Mouse (Mus musculus) forebrain, embryonic 10.5 days (tissue): ENCODE data around the gene Cdkal1. TPM values are rescaled to one million over a fixed set of nuclear protein-coding genes. Genes with fewer than 3 reads are reported as not detected.

Experiments used
- DNase-seq: peaks from one replicate; pipeline ENCODE4 v3.0.0-alpha.2; 2017; ENCODE audit warnings: low spot score; ENCODE audit errors: extremely low spot score
- H3K27ac ChIP-seq: fragments of 300-500 bp; sonication (generic); 2 replicates; pipeline ENCODE4 v1.5.1; 2016; ENCODE audit warnings: mild to moderate bottlenecking
- H3K27me3 ChIP-seq: fragments of 300-500 bp; sonication (generic); 2 replicates; pipeline ENCODE4 v1.6.1; 2016; ENCODE audit warnings: mild to moderate bottlenecking; ENCODE audit not compliant: poor library complexity, severe bottlenecking
- H3K36me3 ChIP-seq: fragments of 300-500 bp; sonication (generic); replicated peaks from 2 replicates; pipeline ENCODE4 v1.6.1; 2016; ENCODE audit warnings: mild to moderate bottlenecking, moderate library complexity
- H3K4me1 ChIP-seq: fragments of 300-500 bp; sonication (generic); 2 replicates; pipeline ENCODE4 v1.6.1; 2016
- H3K4me3 ChIP-seq: fragments of 300-500 bp; sonication (generic); 2 replicates; pipeline ENCODE4 v1.5.1; 2016; ENCODE audit warnings: mild to moderate bottlenecking, moderate library complexity
- H3K9me3 ChIP-seq: fragments of 300-500 bp; sonication (generic); 2 replicates; pipeline ENCODE4 v1.6.1; 2016; ENCODE audit warnings: mild to moderate bottlenecking, moderate library complexity
- WGBS: fragments of 180-500 bp; shearing (Covaris S2); methylation state at CpG from one replicate; pipeline ENCODE4 v1.1.7; 2016; 5-methylcytosine and 5-hydroxymethylcytosine counted together
- polyA plus RNA-seq: library from polyadenylated mRNA; unstranded; fragments of >200 nt; fragmentation: Nextera tagmentation; extraction: Ambion mirVana; gene quantifications from 2 replicates; pipeline ENCODE4 v1.2.1, GENCODE M21; 2016

Gene Cdkal1
- polyA plus RNA-seq, 1 experiment from 2014 or later, result 34.3 TPM

DNA sequence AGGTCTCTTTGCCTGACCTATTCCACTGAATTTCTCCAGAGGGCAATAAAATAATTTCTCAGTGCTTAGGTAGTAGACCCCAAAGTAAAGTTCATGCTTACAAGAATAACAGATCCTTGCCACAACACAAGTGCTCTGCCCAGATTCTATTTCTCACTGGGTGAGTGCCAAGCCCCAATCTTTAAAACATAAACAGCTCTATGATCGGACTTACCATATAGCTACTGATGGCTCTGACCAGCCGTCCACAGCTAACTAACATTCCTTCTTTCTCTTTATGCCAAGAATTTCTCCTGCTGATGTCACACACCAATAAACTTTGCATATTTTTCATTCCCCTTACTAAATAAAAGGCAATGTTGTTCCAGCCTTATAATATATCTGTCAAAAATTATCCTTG is 283.0 kb downstream of the Cdkal1 start:
- 87% methylated on average over 2 of the region's 2 CpGs for WGBS
- no peaks in the 10 kb centered on the region for H3K9me3 ChIP-seq
- H3K36me3 ChIP-seq, result no peaks in the 10 kb centered on the region
- H3K27me3 ChIP-seq, result no peaks in the 10 kb centered on the region
- H3K4me3 ChIP-seq, result no peak overlapping the region
- DNase-seq, result no peak
- no peak overlapping the region for H3K27ac ChIP-seq
- H3K4me1 ChIP-seq, result peaks cover 2% of the 10 kb centered on the region; the same call in 1 of the 2 replicates

DNA sequence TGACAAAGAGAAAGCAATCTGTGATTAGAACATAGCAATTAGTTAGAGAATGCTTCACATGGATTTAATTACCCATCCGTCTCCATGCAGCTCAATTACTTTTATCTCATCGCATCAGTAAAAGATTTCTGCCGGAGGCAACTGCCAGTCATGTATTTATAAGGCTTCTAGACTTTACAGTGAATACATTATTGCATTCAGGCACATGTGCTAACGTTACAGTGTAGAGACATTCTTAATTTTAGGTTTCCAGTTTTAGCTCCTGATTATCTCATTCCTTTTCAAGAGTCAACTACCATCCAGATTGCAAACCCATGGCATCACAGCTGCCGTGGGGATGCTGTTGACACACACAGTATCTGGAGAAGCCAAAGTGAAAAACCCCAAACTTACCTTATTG is 289.8 kb downstream of the Cdkal1 start:
- WGBS, result 82% methylated on average over 5 of the region's 5 CpGs
- Histone ChIP-seq H3K4me3 (no peak overlapping the region), H3K36me3 (no peaks in the 10 kb centered on the region), H3K4me1 (0 out of 2 replicates have a peak, but pooled peaks cover 4% of the 10 kb centered on the region), H3K27me3 (no peaks in the 10 kb centered on the region), H3K27ac (no peak overlapping the region), H3K9me3 (no peaks in the 10 kb centered on the region)
- DNase-seq, result no peak

DNA sequence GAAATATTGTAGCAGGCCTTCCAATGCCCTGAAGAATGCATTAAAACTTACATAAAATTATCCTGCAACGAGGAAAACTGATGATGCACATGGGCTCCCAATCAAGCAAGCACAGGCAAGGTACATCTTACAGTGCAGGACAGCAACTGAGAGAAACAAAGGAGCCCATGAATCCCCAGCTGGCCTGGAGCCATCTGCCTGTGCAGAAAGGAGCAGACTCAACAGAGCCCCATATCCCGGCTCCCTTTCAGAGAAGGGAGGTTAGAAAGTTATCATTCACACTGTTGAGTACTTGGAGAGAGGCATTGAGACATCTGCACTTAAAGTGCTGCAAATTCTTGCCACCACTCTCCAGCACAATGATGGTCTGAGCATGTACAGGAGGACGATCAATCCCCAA is 296.3 kb downstream of the Cdkal1 start:
- Histone ChIP-seq H3K4me1 (no peaks in the 10 kb centered on the region), H3K4me3 (no peak overlapping the region), H3K27ac (no peak overlapping the region), H3K36me3 (no peaks in the 10 kb centered on the region), H3K9me3 (no peaks in the 10 kb centered on the region), H3K27me3 (no peaks in the 10 kb centered on the region)
- no peak for DNase-seq
- 87% methylated on average over 3 of the region's 3 CpGs for WGBS

DNA sequence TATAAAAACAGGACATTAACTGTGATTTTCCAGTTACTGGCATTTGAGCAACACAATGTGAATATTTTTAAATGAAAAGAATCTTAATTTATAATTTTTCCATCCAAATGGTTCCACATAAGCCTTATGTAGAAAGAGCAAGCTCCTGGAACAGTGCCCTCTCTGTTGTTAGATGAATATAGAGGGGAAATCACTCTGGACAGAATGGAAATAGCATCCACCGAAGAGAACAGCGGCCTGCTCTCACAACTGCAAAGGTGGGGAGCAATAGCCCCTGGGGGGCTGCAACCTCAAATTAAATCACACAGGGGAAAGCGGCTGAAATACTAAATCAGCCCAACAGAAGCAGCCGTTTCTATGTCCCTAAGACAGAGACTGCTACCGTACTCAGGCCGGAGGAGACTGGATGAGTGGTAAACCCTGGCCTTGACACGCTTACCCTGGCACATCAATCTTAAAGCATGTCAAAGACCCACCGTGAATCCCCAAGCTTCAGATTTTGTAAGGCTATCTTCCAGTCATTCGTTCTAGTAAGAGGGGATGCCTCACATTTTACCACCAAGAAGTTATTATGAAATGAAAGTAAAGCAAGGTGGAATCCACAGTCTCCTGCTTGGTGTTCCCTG is 300.2 kb downstream of the Cdkal1 start:
- Histone ChIP-seq H3K27ac (no peak overlapping the region), H3K27me3 (no peaks in the 10 kb centered on the region), H3K9me3 (no peaks in the 10 kb centered on the region), H3K4me1 (no peaks in the 10 kb centered on the region), H3K36me3 (no peaks in the 10 kb centered on the region), H3K4me3 (no peak overlapping the region)
- 92% methylated on average over 9 of the region's 9 CpGs for WGBS
- DNase-seq, result no peak

DNA sequence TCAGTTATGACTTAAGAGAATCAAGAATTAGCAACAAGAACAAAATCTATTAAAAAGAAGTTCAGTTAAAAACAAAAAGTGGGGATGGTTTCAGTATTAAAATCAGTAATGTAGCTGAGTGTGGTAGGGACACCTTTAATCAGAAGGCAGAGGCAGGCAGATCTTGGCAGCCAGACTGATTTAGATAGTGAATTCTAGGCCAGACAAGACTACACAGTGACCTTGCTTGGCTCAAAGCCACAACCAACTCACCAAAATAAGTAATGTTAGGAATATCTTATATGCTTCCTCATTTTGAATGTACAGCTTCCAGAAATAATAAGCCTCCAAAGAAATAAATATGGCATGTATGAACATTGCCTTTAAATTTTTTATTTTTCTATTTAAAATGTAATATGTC is 301.7 kb downstream of the Cdkal1 start:
- no peak for DNase-seq
- Histone ChIP-seq H3K36me3 (no peaks in the 10 kb centered on the region), H3K27ac (no peak overlapping the region)

DNA sequence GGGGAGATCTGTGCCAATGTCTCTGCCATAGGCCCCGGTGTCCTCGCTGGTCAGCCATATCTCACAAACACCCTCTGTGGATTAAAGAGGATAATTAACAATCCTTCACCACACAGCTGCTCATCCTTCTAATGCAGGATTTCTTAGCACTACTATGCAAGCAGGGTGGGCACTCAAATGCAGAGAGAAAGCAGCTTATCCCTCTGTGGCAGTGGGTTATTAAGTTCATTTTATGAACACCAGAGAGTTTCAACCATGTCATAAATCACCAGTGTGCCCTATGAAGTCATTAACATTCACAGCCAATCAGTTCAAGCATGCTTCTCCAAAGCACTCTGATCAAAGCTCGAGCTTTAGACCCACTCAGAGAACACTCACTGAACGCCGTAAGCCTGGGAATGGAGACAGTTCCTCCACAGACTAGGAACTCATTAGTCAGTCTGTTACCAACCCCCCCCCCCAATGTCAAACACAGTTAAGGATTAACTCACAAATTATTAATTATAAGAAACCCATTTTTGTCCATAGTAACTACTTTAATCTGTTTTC is 303.1 kb downstream of the Cdkal1 start:
- WGBS, result 91% methylated on average over 5 of the region's 5 CpGs
- H3K4me1 ChIP-seq, result no peaks in the 10 kb centered on the region
- H3K4me3 ChIP-seq, result no peak overlapping the region
- no peak overlapping the region for H3K27ac ChIP-seq
- no peaks in the 10 kb centered on the region for H3K36me3 ChIP-seq
- no peak for DNase-seq
- no peaks in the 10 kb centered on the region for H3K9me3 ChIP-seq
- H3K27me3 ChIP-seq, result no peaks in the 10 kb centered on the region

More for the DNA sequence above, 301.7 kb downstream of the Cdkal1 start:
- no peaks in the 10 kb centered on the region for H3K27me3 ChIP-seq
- H3K4me1 ChIP-seq, result no peaks in the 10 kb centered on the region
- no peak overlapping the region for H3K4me3 ChIP-seq
- H3K9me3 ChIP-seq, result no peaks in the 10 kb centered on the region

DNA sequence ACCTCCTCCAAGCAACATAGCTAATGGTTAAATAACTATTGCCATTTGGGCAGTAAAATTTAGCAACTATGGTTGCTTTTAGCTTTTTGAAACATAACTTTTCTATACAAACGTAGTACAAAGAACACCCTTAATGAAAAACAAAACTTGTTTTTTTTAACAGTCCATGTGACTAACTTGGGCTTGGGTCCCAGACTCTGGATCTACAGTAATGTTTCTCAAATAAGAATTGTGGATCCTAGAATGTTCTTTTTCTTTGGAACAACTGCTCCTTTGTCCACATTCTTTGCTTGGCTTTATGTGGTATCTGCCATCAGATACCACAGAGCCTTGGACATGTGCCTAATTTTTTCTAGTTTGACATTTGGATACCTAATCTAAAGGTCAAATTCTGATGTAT is 304.6 kb downstream of the Cdkal1 start:
- Histone ChIP-seq H3K4me3 (no peak overlapping the region), H3K27me3 (no peaks in the 10 kb centered on the region), H3K9me3 (no peaks in the 10 kb centered on the region), H3K4me1 (no peaks in the 10 kb centered on the region), H3K27ac (no peak overlapping the region), H3K36me3 (no peaks in the 10 kb centered on the region)
- 94% methylated on average over 1 of the region's 1 CpGs for WGBS
- no peak for DNase-seq

DNA sequence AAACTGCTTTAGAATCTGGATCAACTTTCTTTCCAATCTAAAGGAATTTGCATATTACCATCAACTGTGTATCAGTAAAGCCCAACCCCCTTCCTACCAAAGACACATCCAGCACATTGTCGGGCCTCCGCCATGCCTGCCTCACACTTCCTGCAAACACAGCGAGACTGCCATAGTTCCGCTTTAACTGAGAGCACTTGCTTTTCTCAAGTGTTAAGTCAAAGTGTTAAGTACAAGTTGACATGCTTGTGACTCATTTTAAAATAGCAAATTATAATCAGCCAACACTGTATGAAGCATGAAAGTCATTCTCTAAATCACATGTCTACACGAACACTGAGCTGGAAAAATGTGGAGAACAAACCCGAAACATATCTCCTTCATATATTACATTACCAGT is 305.3 kb downstream of the Cdkal1 start:
- no peak for DNase-seq
- Histone ChIP-seq H3K4me1 (no peaks in the 10 kb centered on the region), H3K27ac (no peak overlapping the region), H3K36me3 (no peaks in the 10 kb centered on the region), H3K9me3 (no peaks in the 10 kb centered on the region), H3K4me3 (no peak overlapping the region), H3K27me3 (no peaks in the 10 kb centered on the region)
- 93% methylated on average over 6 of the region's 6 CpGs for WGBS

DNA sequence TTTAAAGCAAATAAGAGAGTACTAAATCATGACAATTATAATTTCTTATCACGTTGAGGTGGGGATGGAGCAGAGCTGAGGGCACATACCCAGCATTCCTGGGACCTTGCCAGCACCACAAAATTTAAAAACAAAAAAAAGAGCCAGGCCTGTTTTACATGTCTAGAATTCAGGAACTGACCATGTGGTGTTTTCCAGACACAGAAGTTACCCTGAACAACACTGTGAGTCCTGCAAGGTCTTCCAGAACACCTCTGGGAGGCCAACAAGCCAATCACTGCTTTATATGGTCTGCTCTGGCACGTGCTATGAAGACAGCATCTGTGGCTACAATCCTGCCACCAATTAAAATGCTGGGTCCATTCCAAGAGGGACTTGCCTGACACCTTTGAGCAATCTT is 305.7 kb downstream of the Cdkal1 start:
- WGBS, result 84% methylated on average over 2 of the region's 2 CpGs
- Histone ChIP-seq H3K9me3 (no peaks in the 10 kb centered on the region), H3K4me3 (no peak overlapping the region), H3K4me1 (no peaks in the 10 kb centered on the region), H3K27me3 (no peaks in the 10 kb centered on the region), H3K27ac (no peak overlapping the region), H3K36me3 (no peaks in the 10 kb centered on the region)
- no peak for DNase-seq

DNA sequence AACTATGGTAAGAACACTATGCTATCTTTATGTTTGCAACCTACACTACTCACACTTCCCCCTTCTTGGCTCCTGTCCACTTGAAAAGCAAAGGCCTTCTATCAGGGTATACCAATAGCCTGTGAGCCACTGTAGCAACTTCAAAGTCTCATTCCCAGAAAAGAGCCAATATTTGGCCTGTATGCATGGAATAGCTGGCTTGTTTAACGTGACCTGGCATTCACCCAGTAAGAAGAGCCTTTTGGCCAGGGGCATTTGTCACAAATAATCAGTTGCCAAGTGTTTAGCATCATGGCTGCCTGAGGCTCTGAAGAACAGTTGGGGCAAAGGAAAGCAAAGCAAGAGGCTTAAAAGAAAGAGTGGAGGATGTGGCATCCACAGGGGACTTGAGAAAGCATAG is 317.6 kb downstream of the Cdkal1 start:
- H3K27me3 ChIP-seq, result no peaks in the 10 kb centered on the region
- H3K27ac ChIP-seq, result no peak overlapping the region
- no peaks in the 10 kb centered on the region for H3K9me3 ChIP-seq
- DNase-seq, result no peak
- WGBS, result 87% methylated on average over 1 of the region's 1 CpGs
- H3K36me3 ChIP-seq, result peaks cover 5% of the 10 kb centered on the region
- no peak overlapping the region for H3K4me3 ChIP-seq
- H3K4me1 ChIP-seq, result peaks cover 8% of the 10 kb centered on the region

DNA sequence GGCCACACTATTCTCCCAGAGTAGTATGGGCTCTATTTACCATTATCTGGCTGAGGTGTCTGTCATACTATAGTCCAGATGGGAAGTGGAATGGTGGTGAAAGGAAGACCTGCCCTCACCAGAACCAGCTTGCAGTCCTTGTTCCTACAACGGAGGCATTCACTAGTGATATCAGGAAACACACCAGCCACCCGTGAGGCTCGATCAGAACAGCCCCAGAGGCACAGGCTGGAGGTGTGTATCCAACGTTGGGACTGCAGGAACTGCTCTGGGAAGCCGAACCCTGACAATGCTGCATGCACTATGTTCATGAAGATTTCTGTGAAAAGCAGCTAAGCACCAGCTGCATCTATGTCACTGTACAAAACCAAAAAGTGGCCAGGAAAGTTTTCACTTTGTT is 321.9 kb downstream of the Cdkal1 start:
- H3K4me3 ChIP-seq, result no peak overlapping the region
- no peak overlapping the region for H3K27ac ChIP-seq
- no peaks in the 10 kb centered on the region for H3K36me3 ChIP-seq
- no peaks in the 10 kb centered on the region for H3K27me3 ChIP-seq
- no peak for DNase-seq
- peaks cover 8% of the 10 kb centered on the region for H3K4me1 ChIP-seq
- WGBS, result 88% methylated on average over 5 of the region's 5 CpGs
- H3K9me3 ChIP-seq, result no peaks in the 10 kb centered on the region

DNA sequence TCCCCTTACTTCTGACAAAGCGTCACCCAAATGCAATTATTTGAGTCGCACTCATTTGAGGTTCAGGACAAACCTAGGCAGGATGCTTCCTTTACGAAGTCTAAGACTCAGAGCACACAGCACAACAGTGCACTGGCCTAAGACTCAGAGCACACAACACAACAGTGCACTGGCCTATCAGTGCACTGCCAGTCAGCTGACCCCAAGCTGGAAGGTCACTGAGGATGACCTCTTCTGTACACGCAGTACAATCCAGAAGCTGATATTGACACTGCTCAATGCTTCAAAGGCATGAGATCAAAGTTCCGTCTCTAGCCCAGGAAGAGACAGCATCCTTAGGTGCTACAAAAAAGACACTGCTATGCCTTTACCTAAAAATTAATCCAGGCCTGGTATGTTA is 327.1 kb downstream of the Cdkal1 start:
- Histone ChIP-seq H3K4me1 (no peaks in the 10 kb centered on the region), H3K36me3 (no peaks in the 10 kb centered on the region), H3K4me3 (no peak overlapping the region), H3K27me3 (no peaks in the 10 kb centered on the region), H3K27ac (no peak overlapping the region), H3K9me3 (no peaks in the 10 kb centered on the region)
- DNase-seq, result no peak
- WGBS, result 85% methylated on average over 5 of the region's 5 CpGs

DNA sequence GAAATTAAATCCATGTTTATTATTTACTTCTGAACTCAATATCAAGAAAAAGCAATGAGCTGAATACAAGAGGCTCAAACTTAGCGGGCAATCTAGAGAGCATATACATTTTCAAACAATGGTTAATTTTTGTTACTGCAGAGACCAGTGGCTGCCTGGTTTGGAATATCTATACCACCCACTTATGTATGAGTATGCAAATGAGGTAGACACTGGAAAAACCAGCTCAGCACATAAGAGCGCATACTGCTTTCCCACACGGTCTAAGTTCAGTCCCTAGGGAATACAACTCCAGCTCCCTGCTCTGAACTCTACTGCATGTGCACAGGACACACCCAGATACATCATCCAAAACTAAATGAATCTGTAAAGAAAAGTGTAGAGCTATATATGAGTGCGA is 334.2 kb downstream of the Cdkal1 start:
- Histone ChIP-seq H3K36me3 (no peaks in the 10 kb centered on the region), H3K4me1 (no peaks in the 10 kb centered on the region), H3K9me3 (no peaks in the 10 kb centered on the region), H3K27me3 (no peaks in the 10 kb centered on the region), H3K27ac (no peak overlapping the region), H3K4me3 (no peak overlapping the region)
- 91% methylated on average over 4 of the region's 4 CpGs for WGBS
- DNase-seq, result no peak

DNA sequence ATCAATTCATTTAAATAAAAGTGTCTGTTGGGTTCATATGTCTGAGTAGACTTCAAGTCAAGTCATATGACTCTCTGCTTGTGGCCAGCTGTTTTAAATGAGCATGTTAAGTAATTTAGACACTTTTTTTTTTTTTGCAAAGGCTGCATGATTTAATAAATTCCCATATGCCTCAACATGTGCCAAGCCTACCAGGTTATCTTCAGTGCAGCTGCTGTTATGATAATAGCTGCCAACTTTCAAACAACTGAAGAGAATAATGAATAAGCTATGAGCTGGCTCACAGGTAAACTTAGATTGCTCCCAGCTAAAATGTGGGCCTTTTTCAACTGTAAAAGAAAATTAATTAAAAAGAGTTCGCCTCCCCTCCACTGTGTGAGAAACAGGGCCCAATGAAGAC is 341.4 kb downstream of the Cdkal1 start:
- 82% methylated on average over 1 of the region's 1 CpGs for WGBS
- no peak overlapping the region for H3K4me3 ChIP-seq
- no peaks in the 10 kb centered on the region for H3K36me3 ChIP-seq
- no peaks in the 10 kb centered on the region for H3K9me3 ChIP-seq
- H3K4me1 ChIP-seq, result no peaks in the 10 kb centered on the region
- DNase-seq, result no peak
- H3K27ac ChIP-seq, result no peak overlapping the region
- H3K27me3 ChIP-seq, result no peaks in the 10 kb centered on the region
